Mouse (Mus musculus) v-Abl transformed pro-B cells (cell line): Measurements from ENCODE around the gene Slc22a29.
"Not testable (repeated sequence)": the region's sequence is repeated elsewhere in the genome, so short reads cannot be mapped to it uniquely, and the experiment has no call there.

ENCODE experiments used
- in situ Hi-C, 2 experiments: fragments of 400-800 bp; cut with MboI; formaldehyde crosslinking; loops; one replicate each; pipeline ENCODE4 v1.15.1; 2025; ENCODE audit not compliant: unreplicated experiment in 2 of 2

Slc22a29 gene

DNA sequence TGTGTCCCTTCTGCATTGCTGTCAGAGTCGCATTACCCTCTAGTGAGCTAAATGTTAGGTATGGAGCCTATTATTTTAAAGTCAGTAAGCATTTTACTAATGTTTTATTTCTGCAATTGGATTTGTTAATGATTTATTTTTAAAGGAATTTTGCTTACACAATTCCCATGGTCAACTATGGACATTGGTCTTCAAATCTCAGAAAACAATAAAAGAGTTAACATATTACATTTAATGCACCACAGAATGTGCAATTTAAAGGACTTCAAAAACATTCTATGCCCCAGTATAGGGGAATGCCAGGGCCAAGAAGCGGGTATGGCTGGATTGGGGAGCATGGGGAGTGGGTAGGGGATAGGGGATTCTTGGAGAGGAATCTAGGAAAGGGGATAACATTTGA is at the start of gene Slc22a29:
TSS of gene Slc22a29 (minus strand) at position 101 of the 400 bp plus-strand sequence.
- in situ Hi-C loops = no loop called here

DNA sequence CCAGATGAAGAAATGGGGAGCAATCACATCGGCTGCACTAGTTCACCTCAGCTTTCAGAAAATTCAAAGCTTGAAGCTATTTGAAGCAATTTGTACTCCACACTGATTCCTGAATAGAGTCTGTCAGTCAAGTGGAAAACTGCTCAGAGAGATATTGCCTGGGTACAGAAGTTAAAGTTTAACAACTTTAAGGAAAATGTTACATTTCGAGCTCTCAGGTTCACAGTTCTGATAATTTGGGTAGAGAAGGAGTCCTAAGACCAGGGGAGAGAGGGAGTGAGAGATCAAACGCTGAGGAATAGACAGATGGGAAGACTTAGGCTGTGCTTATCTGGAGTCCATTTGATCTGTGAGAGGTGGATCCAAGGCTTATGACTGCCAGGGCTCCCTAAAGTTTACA is 46.6 kb upstream of the Slc22a29 start:
- in situ Hi-C loops = no loop called here

DNA sequence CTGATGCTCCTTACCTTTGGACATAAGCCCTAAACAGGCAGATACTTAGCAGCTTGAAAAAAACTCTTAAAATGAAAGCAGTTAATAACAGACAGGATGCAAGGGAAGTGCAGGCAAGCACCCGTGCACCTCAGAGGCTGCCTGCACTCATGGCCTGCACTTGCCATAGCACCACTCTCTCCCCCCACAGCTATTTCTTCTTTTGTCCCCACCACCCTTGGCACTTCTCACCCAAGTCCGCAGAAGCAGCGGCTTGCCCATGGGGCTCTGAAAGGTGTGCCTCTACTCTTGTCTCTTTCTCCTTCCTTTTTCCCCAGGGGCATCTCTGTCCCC is 34.0 kb upstream of the Slc22a29 start:
- in situ Hi-C loops = no loop called here

DNA sequence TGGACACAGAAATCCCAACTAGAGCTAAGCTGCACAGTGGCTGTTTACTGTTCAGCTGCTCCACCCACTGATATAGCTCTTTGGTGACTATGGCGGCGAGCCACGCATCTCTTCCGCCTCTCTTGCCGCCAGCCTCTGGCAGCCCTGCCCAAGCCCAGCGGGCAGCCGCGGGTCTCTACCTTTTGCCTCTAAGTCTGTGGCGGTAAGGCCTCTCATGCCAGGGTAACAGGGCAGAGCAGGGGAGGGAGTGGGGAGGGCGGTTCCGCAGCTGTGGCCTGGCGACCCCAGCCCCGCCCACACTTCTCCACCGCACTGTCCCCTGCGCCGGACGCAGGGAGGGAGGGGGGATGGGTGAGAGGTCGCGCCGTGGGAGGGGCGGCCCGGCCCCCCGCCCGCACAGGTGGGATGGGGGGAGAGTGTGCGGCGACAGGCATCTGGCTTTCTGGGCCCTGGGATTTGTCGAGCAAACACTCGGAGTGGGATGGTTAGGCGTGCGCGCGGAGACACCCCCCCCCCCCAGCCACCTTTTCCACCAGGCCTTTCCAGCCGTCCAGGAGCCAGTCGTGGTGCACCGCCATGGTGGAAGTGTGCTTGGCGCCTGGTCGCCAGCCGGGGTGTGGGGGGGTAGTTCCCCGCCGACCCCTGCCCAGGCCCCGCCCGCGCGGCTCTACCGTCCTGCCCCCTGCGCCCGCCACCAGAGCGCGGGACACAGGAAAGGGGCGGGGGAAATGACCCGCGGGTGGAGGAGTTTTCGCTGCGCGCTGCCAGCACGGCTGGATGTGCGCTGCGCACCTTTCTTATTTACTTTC is 33.4 kb upstream of the Slc22a29 start:
- in situ Hi-C loops = no loop called here

DNA sequence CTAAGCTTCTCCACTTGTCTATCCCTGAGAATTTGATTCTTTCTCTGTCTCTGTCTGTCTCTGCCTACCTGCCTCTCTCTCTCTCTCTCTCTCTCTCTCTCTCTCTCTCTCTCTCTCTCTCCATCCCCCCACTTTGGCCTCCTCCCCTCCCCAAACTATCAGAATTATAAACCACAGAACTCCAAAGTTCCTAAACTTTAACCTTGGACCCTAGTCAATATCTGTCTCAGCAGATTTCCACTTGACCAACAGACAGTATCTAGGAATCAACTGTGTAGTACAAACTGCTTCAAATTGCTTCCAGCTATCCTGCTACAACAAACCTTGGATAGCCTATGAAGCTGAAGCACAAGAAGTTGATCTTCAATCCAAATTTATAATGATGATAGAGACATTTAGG is 10.2 kb upstream of the Slc22a29 start:
- in situ Hi-C loops = no loop called here

DNA sequence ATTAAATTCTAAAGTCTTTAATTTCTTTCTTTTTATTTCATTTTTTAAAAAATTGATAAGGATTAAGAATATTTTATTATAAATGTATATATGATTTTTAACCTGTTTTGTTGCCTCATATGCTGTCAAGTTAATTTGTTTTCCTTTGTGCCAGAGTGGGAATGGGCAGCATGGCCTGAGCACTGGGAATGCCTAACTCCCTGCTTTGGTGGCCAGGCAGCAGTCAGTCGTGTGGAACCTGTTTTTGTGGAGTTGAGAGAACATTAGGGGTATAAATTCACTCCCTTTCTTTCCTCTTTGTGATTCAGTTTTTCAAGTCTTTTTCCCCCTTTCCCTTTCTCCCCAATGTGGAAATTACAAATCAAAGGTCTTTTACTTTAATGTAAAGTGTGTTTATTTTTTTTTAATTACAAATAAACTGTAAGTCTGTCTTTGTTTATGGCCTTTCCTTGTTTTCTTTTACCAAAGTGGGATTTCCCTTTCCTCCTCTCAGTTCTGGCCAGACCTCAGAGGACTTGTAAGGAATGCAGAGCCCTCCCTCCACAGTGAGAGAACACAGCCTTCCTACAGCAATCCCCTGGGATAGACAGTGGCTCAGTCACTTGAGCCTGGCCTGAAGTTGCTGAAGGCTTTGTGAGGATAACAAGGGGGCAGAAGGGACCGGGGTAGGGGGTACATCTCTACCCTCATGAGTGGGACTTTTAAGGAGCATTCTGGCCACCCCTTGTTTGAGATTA is 69.7 kb downstream of the Slc22a29 start:
- in situ Hi-C loops = no loop called here

DNA sequence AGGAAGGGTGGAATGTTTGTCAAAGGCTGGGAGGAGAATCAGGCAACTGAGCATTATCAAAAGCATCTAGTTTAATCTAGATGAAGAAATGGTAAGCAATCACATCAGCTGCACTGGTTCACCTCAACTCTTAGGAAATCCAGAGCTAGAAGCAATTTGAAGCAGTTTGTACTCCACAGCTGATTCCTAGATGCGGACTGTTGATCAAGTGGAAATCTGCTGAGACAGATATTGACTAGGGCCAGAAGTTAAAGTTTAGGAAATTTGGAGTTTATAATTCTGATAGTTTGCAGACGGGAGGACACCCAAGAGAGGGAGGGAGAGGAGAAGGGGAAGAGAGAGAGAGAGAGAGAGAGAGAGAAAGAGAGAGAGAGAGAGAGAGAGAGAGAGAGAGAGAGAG is 76.0 kb downstream of the Slc22a29 start:
- in situ Hi-C loops = not testable (repeated sequence)

DNA sequence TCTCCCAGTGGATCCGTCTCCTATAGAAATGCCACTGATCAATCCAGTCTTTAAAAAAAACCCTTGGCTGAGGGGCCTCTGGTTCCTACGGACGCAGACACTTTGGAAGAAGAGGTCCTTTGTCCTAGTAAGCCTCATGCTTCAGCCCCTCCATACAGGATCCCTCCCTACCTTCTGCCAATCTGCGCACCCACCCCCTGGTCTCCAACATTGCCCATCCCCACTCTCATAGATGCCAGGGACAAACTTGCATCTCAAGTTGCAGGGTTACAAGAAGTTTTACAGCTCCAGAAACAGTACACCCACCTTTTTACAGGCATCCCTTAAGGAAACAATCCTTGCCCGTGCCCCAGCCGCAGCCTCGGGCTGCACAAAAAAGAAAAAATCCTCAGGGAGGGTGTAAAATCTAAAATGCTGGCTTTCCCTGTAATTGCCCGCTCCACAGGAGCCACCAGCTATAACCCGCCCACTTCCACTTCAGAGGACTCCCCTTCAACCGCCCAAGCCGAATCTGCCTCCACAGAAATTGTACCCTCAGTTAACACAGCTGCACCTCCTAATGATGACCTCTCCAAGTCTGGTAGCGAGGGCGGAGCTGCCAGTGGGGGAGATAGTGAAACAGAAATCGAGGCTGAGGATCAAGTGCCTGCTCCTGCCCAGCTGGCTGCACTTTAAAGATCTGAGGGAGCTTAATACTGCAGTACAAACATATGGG is 84.4 kb downstream of the Slc22a29 start:
- in situ Hi-C loops = not testable (repeated sequence)

DNA sequence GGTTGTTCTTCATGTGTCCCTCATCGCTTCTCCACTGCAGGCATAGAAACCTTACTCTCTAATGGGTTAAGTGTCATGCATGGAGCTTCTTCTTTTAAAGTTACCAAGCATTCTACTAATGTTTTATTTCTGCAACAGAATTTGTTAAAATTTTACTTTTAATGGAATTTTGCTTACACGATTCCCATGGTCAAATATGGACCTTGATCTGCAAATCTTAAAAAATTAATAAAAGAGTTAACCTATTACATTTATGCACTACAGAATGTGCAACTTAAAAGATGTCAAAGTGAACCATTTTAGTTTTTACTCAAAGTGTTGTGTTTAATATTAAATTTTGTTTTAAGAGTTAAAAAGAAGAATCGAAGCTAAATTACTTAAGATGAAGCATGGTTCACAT is 86.8 kb downstream of the Slc22a29 start, which contains the start of gene Slc22a28:
TSS of gene Slc22a28 (minus strand) at position 102 of the 400 bp plus-strand sequence.
- in situ Hi-C loops = not testable (repeated sequence)
